Mouse (Mus musculus): ENCODE measurements around the gene Tmem240. TPM values are rescaled to one million over a fixed set of nuclear protein-coding genes. Genes with fewer than 3 reads are reported as not detected.

The Tmem240 gene
- polyA plus RNA-seq, 1 experiment from 2014 or later, result 0.80 TPM

GRCm38 (mm10) chr4:155774971-155775740 lies 40.6 kb downstream of the Tmem240 start:
- no peaks in the 10 kb centered on the region for H3K9me3 ChIP-seq
- ATAC-seq (ENCODE audit: insufficient read depth, low FRiP score, low read depth), result no peak
- H3K4me3 ChIP-seq (replicated peaks), result peak overlapping the region; percentile 47; the same call in 1 of the 2 replicates
- peak overlapping the region; percentile 77 for H3K4me2 ChIP-seq
- 37% methylated on average over 9 of the region's 9 CpGs for WGBS
- H3K4me1 ChIP-seq, result peaks cover 35% of the 10 kb centered on the region
- H3K27me3 ChIP-seq (replicated peaks), result no peaks in the 10 kb centered on the region
- H3K36me3 ChIP-seq, result no peaks in the 10 kb centered on the region
- no peak overlapping the region for H3K9ac ChIP-seq
- H3K27ac ChIP-seq, result peak overlapping the region; percentile 86

- Histone ChIP-seq H3K27me3 (replicated peaks) (no peaks in the 10 kb centered on the region), H3K4me1 (peaks cover 32% of the 10 kb centered on the region), H3K4me3 (replicated peaks) (no peak overlapping the region), H3K4me2 (no peak overlapping the region), H3K36me3 (no peaks in the 10 kb centered on the region), H3K27ac (peak overlapping the region; percentile 86), H3K9me3 (no peaks in the 10 kb centered on the region), H3K9ac (no peak overlapping the region)
- 67% methylated on average over 3 of the region's 3 CpGs for WGBS
- ATAC-seq (ENCODE audit: insufficient read depth, low FRiP score, low read depth), result no peak
Observed at GRCm38 (mm10) chr4:155775855-155776254, 41.3 kb downstream of the Tmem240 start.

- no peak overlapping the region for H3K4me2 ChIP-seq
- no peaks in the 10 kb centered on the region for H3K9me3 ChIP-seq
- no peak overlapping the region for H3K4me3 ChIP-seq (replicated peaks)
- no peak for ATAC-seq (ENCODE audit: insufficient read depth, low FRiP score, low read depth)
- WGBS, result 55% methylated on average over 2 of the region's 2 CpGs
- H3K27ac ChIP-seq, result peak overlapping the region; percentile 18; the same call in 1 of the 2 replicates
- no peaks in the 10 kb centered on the region for H3K27me3 ChIP-seq (replicated peaks)
- peaks cover 37% of the 10 kb centered on the region for H3K4me1 ChIP-seq
- H3K9ac ChIP-seq, result no peak overlapping the region
- no peaks in the 10 kb centered on the region for H3K36me3 ChIP-seq
Observed at GRCm38 (mm10) chr4:155776704-155777335, 42.2 kb downstream of the Tmem240 start.

GRCm38 (mm10) chr4:155777816-155778215 lies 43.2 kb downstream of the Tmem240 start:
- Histone ChIP-seq H3K4me3 (replicated peaks) (no peak overlapping the region), H3K36me3 (no peaks in the 10 kb centered on the region), H3K27ac (peak overlapping the region; percentile 7; the same call in 1 of the 2 replicates), H3K4me2 (no peak overlapping the region), H3K4me1 (peaks cover 37% of the 10 kb centered on the region), H3K27me3 (replicated peaks) (no peaks in the 10 kb centered on the region), H3K9me3 (no peaks in the 10 kb centered on the region), H3K9ac (no peak overlapping the region)
- WGBS, result 62% methylated on average over 2 of the region's 2 CpGs
- ATAC-seq (ENCODE audit: insufficient read depth, low FRiP score, low read depth), result no peak

GRCm38 (mm10) chr4:155779498-155779897 lies 44.9 kb downstream of the Tmem240 start:
- 72% methylated on average over 4 of the region's 4 CpGs for WGBS
- H3K27ac ChIP-seq, result no peak overlapping the region
- H3K4me3 ChIP-seq (replicated peaks), result no peak overlapping the region
- peaks cover 39% of the 10 kb centered on the region for H3K4me1 ChIP-seq
- no peak for ATAC-seq (ENCODE audit: insufficient read depth, low FRiP score, low read depth)
- no peaks in the 10 kb centered on the region for H3K36me3 ChIP-seq
- no peak overlapping the region for H3K4me2 ChIP-seq
- H3K9me3 ChIP-seq, result no peaks in the 10 kb centered on the region
- H3K27me3 ChIP-seq (replicated peaks), result no peaks in the 10 kb centered on the region
- H3K9ac ChIP-seq, result no peak overlapping the region

- ATAC-seq (ENCODE audit: insufficient read depth, low FRiP score, low read depth), result no peak; the same call in 1 of the 2 replicates
- Histone ChIP-seq H3K4me3 (replicated peaks) (no peak overlapping the region), H3K9ac (no peak overlapping the region), H3K9me3 (no peaks in the 10 kb centered on the region), H3K27ac (peak overlapping the region; percentile 62), H3K27me3 (replicated peaks) (no peaks in the 10 kb centered on the region), H3K36me3 (no peaks in the 10 kb centered on the region), H3K4me2 (no peak overlapping the region), H3K4me1 (peaks cover 31% of the 10 kb centered on the region)
- 22% methylated on average over 6 of the region's 6 CpGs for WGBS
Observed at GRCm38 (mm10) chr4:155780895-155781294, 46.3 kb downstream of the Tmem240 start.

GRCm38 (mm10) chr4:155783486-155784080 lies 49.0 kb downstream of the Tmem240 start:
- H3K4me3 ChIP-seq (replicated peaks), result peak overlapping the region; percentile 65
- no peak for ATAC-seq (ENCODE audit: insufficient read depth, low FRiP score, low read depth)
- no peaks in the 10 kb centered on the region for H3K9me3 ChIP-seq
- peaks cover 18% of the 10 kb centered on the region for H3K4me1 ChIP-seq
- H3K9ac ChIP-seq, result peak overlapping the region; percentile 81; the same call in 1 of the 2 replicates
- no peaks in the 10 kb centered on the region for H3K36me3 ChIP-seq
- peak overlapping the region; percentile 81 for H3K4me2 ChIP-seq
- no peak overlapping the region for H3K27ac ChIP-seq
- 36% methylated on average over 16 of the region's 16 CpGs for WGBS
- H3K27me3 ChIP-seq (replicated peaks), result no peaks in the 10 kb centered on the region

GRCm38 (mm10) chr4:155784081-155784701 lies 49.6 kb downstream of the Tmem240 start:
- H3K9me3 ChIP-seq, result no peaks in the 10 kb centered on the region
- H3K4me2 ChIP-seq, result peak overlapping the region; percentile 81
- WGBS, result under 1% methylated on average over 52 of the region's 52 CpGs
- peaks cover 18% of the 10 kb centered on the region for H3K4me1 ChIP-seq
- peak overlapping the region; percentile 81 for H3K9ac ChIP-seq
- H3K36me3 ChIP-seq, result no peaks in the 10 kb centered on the region
- peak overlapping the region; percentile 65 for H3K4me3 ChIP-seq (replicated peaks)
- peak overlapping the region; percentile 88 for H3K27ac ChIP-seq
- peak; percentile 75 for ATAC-seq (ENCODE audit: insufficient read depth, low FRiP score, low read depth)
- H3K27me3 ChIP-seq (replicated peaks), result no peaks in the 10 kb centered on the region

- ATAC-seq (ENCODE audit: insufficient read depth, low FRiP score, low read depth), result no peak
- H3K4me2 ChIP-seq, result no peak overlapping the region
- WGBS, result 74% methylated on average over 10 of the region's 10 CpGs
- no peak overlapping the region for H3K4me3 ChIP-seq (replicated peaks)
- H3K9me3 ChIP-seq, result no peaks in the 10 kb centered on the region
- no peaks in the 10 kb centered on the region for H3K36me3 ChIP-seq
- H3K27me3 ChIP-seq (replicated peaks), result no peaks in the 10 kb centered on the region
- H3K4me1 ChIP-seq, result peaks cover 18% of the 10 kb centered on the region
- no peak overlapping the region for H3K27ac ChIP-seq
- H3K9ac ChIP-seq, result no peak overlapping the region
Observed at GRCm38 (mm10) chr4:155785246-155785645, 50.6 kb downstream of the Tmem240 start.

GRCm38 (mm10) chr4:155785819-155786218 lies 51.2 kb downstream of the Tmem240 start, which contains the start of gene Tmem88b:
TSS of gene Tmem88b (minus strand) at chr4:155785874.
- ATAC-seq (ENCODE audit: insufficient read depth, low FRiP score, low read depth), result no peak

GRCm38 (mm10) chr4:155788300-155788699 lies 53.7 kb downstream of the Tmem240 start:
- Histone ChIP-seq H3K36me3 (no peaks in the 10 kb centered on the region), H3K9me3 (no peaks in the 10 kb centered on the region), H3K27ac (no peak overlapping the region), H3K9ac (no peak overlapping the region), H3K4me2 (no peak overlapping the region), H3K4me3 (replicated peaks) (no peak overlapping the region), H3K4me1 (peaks cover 11% of the 10 kb centered on the region; the same call in 1 of the 2 replicates), H3K27me3 (replicated peaks) (no peaks in the 10 kb centered on the region)
- ATAC-seq (ENCODE audit: insufficient read depth, low FRiP score, low read depth), result no peak
- WGBS, result 66% methylated on average over 3 of the region's 3 CpGs

More at GRCm38 (mm10) chr4:155785819-155786218, 51.2 kb downstream of the Tmem240 start, which contains the start of gene Tmem88b:
- Histone ChIP-seq H3K4me2 (peak within 1 kb of the TSS; percentile 81), H3K27me3 (replicated peaks) (no peaks in the 10 kb centered on the region), H3K36me3 (no peaks in the 10 kb centered on the region), H3K27ac (no peak within 1 kb of the TSS), H3K9ac (no peak within 1 kb of the TSS), H3K9me3 (no peaks in the 10 kb centered on the region), H3K4me3 (replicated peaks) (peak within 1 kb of the TSS; percentile 65), H3K4me1 (peaks cover 16% of the 10 kb centered on the region)
- WGBS, result 65% methylated on average over 5 of the region's 5 CpGs

All from stomach, embryonic 15.5 days (tissue).